Mouse (Mus musculus): ENCODE measurements around the gene Atm. TPM values are rescaled to one million over a fixed set of nuclear protein-coding genes. Genes with fewer than 3 reads are reported as not detected.

The Atm gene
- polyA plus RNA-seq, 1 experiment from 2014 or later, result 10.5 TPM

- H3K4me3 ChIP-seq, result no peak overlapping the region
- no peak overlapping the region for H3K9ac ChIP-seq
- ATAC-seq (ENCODE audit: low FRiP score, low read depth), result no peak
- no peak overlapping the region for H3K4me2 ChIP-seq
- H3K36me3 ChIP-seq, result 0 out of 2 replicates have a peak, but pooled peaks cover 2% of the 10 kb centered on the region
- no peak overlapping the region for H3K27ac ChIP-seq (replicated peaks)
- 82% methylated on average over 9 of the region's 9 CpGs for WGBS
- no peaks in the 10 kb centered on the region for H3K27me3 ChIP-seq
- no peaks in the 10 kb centered on the region for H3K9me3 ChIP-seq
- H3K4me1 ChIP-seq (replicated peaks), result no peaks in the 10 kb centered on the region
These were observed 63.6 kb downstream of the Atm start for GRCm38 (mm10) chr9:53472806-53473518.

GRCm38 (mm10) chr9:53452038-53452437 lies 84.5 kb downstream of the Atm start:
- Histone ChIP-seq H3K4me1 (replicated peaks) (no peaks in the 10 kb centered on the region), H3K9ac (no peak overlapping the region), H3K9me3 (no peaks in the 10 kb centered on the region), H3K27ac (replicated peaks) (no peak overlapping the region), H3K4me3 (no peak overlapping the region), H3K27me3 (no peaks in the 10 kb centered on the region), H3K36me3 (peaks cover 36% of the 10 kb centered on the region), H3K4me2 (no peak overlapping the region)
- ATAC-seq (ENCODE audit: low FRiP score, low read depth), result no peak
- 93% methylated on average over 2 of the region's 2 CpGs for WGBS

- no peaks in the 10 kb centered on the region for H3K4me1 ChIP-seq (replicated peaks)
- no peaks in the 10 kb centered on the region for H3K27me3 ChIP-seq
- ATAC-seq (ENCODE audit: low FRiP score, low read depth), result no peak
- H3K9ac ChIP-seq, result no peak overlapping the region
- H3K36me3 ChIP-seq, result peaks cover 28% of the 10 kb centered on the region
- H3K4me3 ChIP-seq, result no peak overlapping the region
- no peak overlapping the region for H3K27ac ChIP-seq (replicated peaks)
- WGBS, result 98% methylated on average over 1 of the region's 1 CpGs
- no peaks in the 10 kb centered on the region for H3K9me3 ChIP-seq
- no peak overlapping the region for H3K4me2 ChIP-seq
These were observed 85.9 kb downstream of the Atm start for GRCm38 (mm10) chr9:53450609-53451008.

GRCm38 (mm10) chr9:53435830-53436570 lies 100.5 kb downstream of the Atm start:
- ATAC-seq (ENCODE audit: low FRiP score, low read depth), result no peak
- WGBS, result 92% methylated on average over 14 of the region's 14 CpGs
- no peak overlapping the region for H3K4me2 ChIP-seq
- no peak overlapping the region for H3K27ac ChIP-seq (replicated peaks)
- no peak overlapping the region for H3K4me3 ChIP-seq
- peaks cover 12% of the 10 kb centered on the region for H3K36me3 ChIP-seq
- no peak overlapping the region for H3K9ac ChIP-seq
- H3K4me1 ChIP-seq (replicated peaks), result no peaks in the 10 kb centered on the region
- no peaks in the 10 kb centered on the region for H3K9me3 ChIP-seq
- no peaks in the 10 kb centered on the region for H3K27me3 ChIP-seq

GRCm38 (mm10) chr9:53427638-53428037 lies 108.9 kb downstream of the Atm start:
- H3K36me3 ChIP-seq, result no peaks in the 10 kb centered on the region
- no peaks in the 10 kb centered on the region for H3K27me3 ChIP-seq
- no peaks in the 10 kb centered on the region for H3K9me3 ChIP-seq
- no peaks in the 10 kb centered on the region for H3K4me1 ChIP-seq (replicated peaks)
- no peak overlapping the region for H3K27ac ChIP-seq (replicated peaks)
- no peak overlapping the region for H3K4me3 ChIP-seq
- WGBS, result 82% methylated on average over 3 of the region's 3 CpGs
- H3K4me2 ChIP-seq, result no peak overlapping the region
- ATAC-seq (ENCODE audit: low FRiP score, low read depth), result no peak
- H3K9ac ChIP-seq, result no peak overlapping the region

GRCm38 (mm10) chr9:53426726-53427125 lies 109.8 kb downstream of the Atm start:
- Histone ChIP-seq H3K4me3 (no peak overlapping the region), H3K4me2 (no peak overlapping the region), H3K36me3 (no peaks in the 10 kb centered on the region), H3K9me3 (no peaks in the 10 kb centered on the region), H3K9ac (no peak overlapping the region), H3K4me1 (replicated peaks) (no peaks in the 10 kb centered on the region), H3K27me3 (no peaks in the 10 kb centered on the region), H3K27ac (replicated peaks) (no peak overlapping the region)
- no peak for ATAC-seq (ENCODE audit: low FRiP score, low read depth)
- 89% methylated on average over 3 of the region's 3 CpGs for WGBS

GRCm38 (mm10) chr9:53422133-53422896 lies 114.2 kb downstream of the Atm start:
- WGBS, result 79% methylated on average over 9 of the region's 9 CpGs
- Histone ChIP-seq H3K27me3 (no peaks in the 10 kb centered on the region), H3K4me1 (replicated peaks) (no peaks in the 10 kb centered on the region), H3K9me3 (no peaks in the 10 kb centered on the region), H3K9ac (no peak overlapping the region), H3K36me3 (no peaks in the 10 kb centered on the region), H3K4me2 (no peak overlapping the region), H3K27ac (replicated peaks) (no peak overlapping the region), H3K4me3 (no peak overlapping the region)
- ATAC-seq (ENCODE audit: low FRiP score, low read depth), result no peak

GRCm38 (mm10) chr9:53409427-53409826 lies 127.1 kb downstream of the Atm start:
- Histone ChIP-seq H3K4me1 (replicated peaks) (peaks cover 17% of the 10 kb centered on the region), H3K4me3 (no peak overlapping the region), H3K9me3 (no peaks in the 10 kb centered on the region), H3K27ac (replicated peaks) (no peak overlapping the region), H3K36me3 (no peaks in the 10 kb centered on the region), H3K27me3 (no peaks in the 10 kb centered on the region), H3K9ac (no peak overlapping the region), H3K4me2 (no peak overlapping the region)
- ATAC-seq (ENCODE audit: low FRiP score, low read depth), result no peak
- WGBS, result 93% methylated on average over 3 of the region's 3 CpGs

GRCm38 (mm10) chr9:53408953-53409361 lies 127.6 kb downstream of the Atm start:
- no peak for ATAC-seq (ENCODE audit: low FRiP score, low read depth)
- Histone ChIP-seq H3K36me3 (no peaks in the 10 kb centered on the region), H3K4me1 (replicated peaks) (peaks cover 19% of the 10 kb centered on the region), H3K4me2 (no peak overlapping the region), H3K9ac (no peak overlapping the region), H3K27ac (replicated peaks) (no peak overlapping the region), H3K9me3 (no peaks in the 10 kb centered on the region), H3K4me3 (no peak overlapping the region), H3K27me3 (no peaks in the 10 kb centered on the region)
- 87% methylated on average over 2 of the region's 2 CpGs for WGBS

GRCm38 (mm10) chr9:53408548-53408947 lies 128.0 kb downstream of the Atm start:
- 90% methylated on average over 4 of the region's 4 CpGs for WGBS
- no peaks in the 10 kb centered on the region for H3K27me3 ChIP-seq
- peaks cover 19% of the 10 kb centered on the region for H3K4me1 ChIP-seq (replicated peaks)
- H3K36me3 ChIP-seq, result no peaks in the 10 kb centered on the region
- no peak overlapping the region for H3K27ac ChIP-seq (replicated peaks)
- no peak overlapping the region for H3K4me3 ChIP-seq
- no peaks in the 10 kb centered on the region for H3K9me3 ChIP-seq
- H3K4me2 ChIP-seq, result no peak overlapping the region
- ATAC-seq (ENCODE audit: low FRiP score, low read depth), result no peak
- no peak overlapping the region for H3K9ac ChIP-seq

GRCm38 (mm10) chr9:53404753-53405722 lies 131.5 kb downstream of the Atm start:
- ATAC-seq (ENCODE audit: low FRiP score, low read depth), result peak; percentile 94
- Histone ChIP-seq H3K9me3 (no peaks in the 10 kb centered on the region), H3K27ac (replicated peaks) (peak overlapping the region; percentile 93), H3K4me3 (peak overlapping the region; percentile 39), H3K36me3 (no peaks in the 10 kb centered on the region), H3K4me1 (replicated peaks) (peaks cover 32% of the 10 kb centered on the region), H3K27me3 (no peaks in the 10 kb centered on the region), H3K4me2 (peak overlapping the region; percentile 65), H3K9ac (peak overlapping the region; percentile 59)
- 20% methylated on average over 21 of the region's 21 CpGs for WGBS

Data from hindbrain, embryonic 15.5 days (tissue).